Mouse (Mus musculus) lung, postnatal 0 days (tissue): ENCODE data around the gene Gopc.

Experiments
- CTCF ChIP-seq: IDR thresholded peaks from 2 replicates; pipeline ENCODE4 v1.5.1; 2016; ENCODE audit warnings: antibody characterized with exemption, mild to moderate bottlenecking
- EP300 ChIP-seq: IDR thresholded peaks from 2 replicates; pipeline ENCODE4 v1.6.1; 2016; ENCODE audit warnings: antibody characterized with exemption, mild to moderate bottlenecking, control low read depth

DNA sequence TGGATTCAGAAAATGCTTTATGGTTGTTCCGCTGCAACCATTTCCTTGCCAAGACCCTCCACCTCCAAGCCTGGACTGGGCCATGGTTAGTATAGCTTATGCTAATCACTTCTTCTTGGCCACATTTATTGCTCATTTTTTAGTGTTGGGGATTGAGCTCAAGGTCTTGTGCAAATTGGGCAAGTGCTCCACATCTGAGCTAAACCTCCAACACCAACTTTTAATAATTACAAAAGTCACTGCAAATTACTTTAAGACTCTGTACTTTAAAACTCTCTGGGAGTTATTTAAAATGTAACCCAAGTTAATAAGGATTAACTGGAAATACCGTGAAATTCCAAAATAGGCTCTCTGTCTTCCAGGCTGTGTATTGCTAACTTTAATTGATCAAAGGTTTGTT lies 25.6 kb upstream of the Gopc start:
- TF ChIP-seq CTCF (no peak), EP300 (no peak)
